Mouse (Mus musculus): ENCODE data around the gene Crocc. TPM values are rescaled to one million over a fixed set of nuclear protein-coding genes. Genes with fewer than 3 reads are reported as not detected.
A peak's percentile ranks its signal among the peaks of the same experiment; 100 is the strongest.

Crocc gene
- polyA plus RNA-seq, 1 experiment from 2014 or later = 5.4 TPM

- ATAC-seq (ENCODE audit: low FRiP score) = no peak
- DNase-seq (ENCODE audit: low spot score) = no peak
- 95% methylated on average over 10 of the region's 10 CpGs for WGBS
- Histone ChIP-seq H3K4me1 (replicated peaks; ENCODE audit: control insufficient read depth, insufficient read depth, low read length) (peaks cover 24% of the 10 kb centered on the region), H3K27me3 (ENCODE audit: control insufficient read depth, insufficient read depth, low read length) (no peaks in the 10 kb centered on the region), H3K27ac (no peak overlapping the region), H3K9me3 (ENCODE audit: control insufficient read depth, low read length) (no peaks in the 10 kb centered on the region), H3K4me2 (replicated peaks) (no peak overlapping the region), H3K9ac (no peak overlapping the region), H3K4me3 (replicated peaks; ENCODE audit: low read length) (no peak overlapping the region), H3K36me3 (replicated peaks; ENCODE audit: control insufficient read depth, insufficient read depth) (no peaks in the 10 kb centered on the region; the same call in 1 of the 2 replicates)
Measured at GRCm38 (mm10) chr4:141056970-141057369, 3.4 kb downstream of the Crocc start.

- DNase-seq (ENCODE audit: low spot score) = peak; percentile 62
- ATAC-seq (ENCODE audit: low FRiP score) = peak; percentile 47
- no peaks in the 10 kb centered on the region for H3K27me3 ChIP-seq (ENCODE audit: control insufficient read depth, insufficient read depth, low read length)
- H3K9me3 ChIP-seq (ENCODE audit: control insufficient read depth, low read length) = no peaks in the 10 kb centered on the region
- peak overlapping the region; percentile 46 for H3K9ac ChIP-seq
- no peaks in the 10 kb centered on the region; the same call in 1 of the 2 replicates for H3K36me3 ChIP-seq (replicated peaks; ENCODE audit: control insufficient read depth, insufficient read depth)
- H3K27ac ChIP-seq = peak overlapping the region; percentile 86
- H3K4me1 ChIP-seq (replicated peaks; ENCODE audit: control insufficient read depth, insufficient read depth, low read length) = peaks cover 32% of the 10 kb centered on the region
- 24% methylated on average over 17 of the region's 17 CpGs for WGBS
- 0 out of 2 replicates have a peak overlapping the region, but pooled peaks have one; percentile 10 for H3K4me3 ChIP-seq (replicated peaks; ENCODE audit: low read length)
- peak overlapping the region; percentile 48 for H3K4me2 ChIP-seq (replicated peaks)
Measured at GRCm38 (mm10) chr4:141053568-141054161, 6.7 kb downstream of the Crocc start.

- H3K9ac ChIP-seq = peak overlapping the region; percentile 46; the same call in 1 of the 2 replicates
- H3K36me3 ChIP-seq (replicated peaks; ENCODE audit: control insufficient read depth, insufficient read depth) = no peaks in the 10 kb centered on the region; the same call in 1 of the 2 replicates
- H3K4me2 ChIP-seq (replicated peaks) = peak overlapping the region; percentile 48
- H3K4me3 ChIP-seq (replicated peaks; ENCODE audit: low read length) = 0 out of 2 replicates have a peak overlapping the region, but pooled peaks have one; percentile 10
- DNase-seq (ENCODE audit: low spot score) = no peak
- H3K27me3 ChIP-seq (ENCODE audit: control insufficient read depth, insufficient read depth, low read length) = no peaks in the 10 kb centered on the region
- 49% methylated on average over 8 of the region's 8 CpGs for WGBS
- H3K9me3 ChIP-seq (ENCODE audit: control insufficient read depth, low read length) = no peaks in the 10 kb centered on the region
- peak overlapping the region; percentile 86 for H3K27ac ChIP-seq
- ATAC-seq (ENCODE audit: low FRiP score) = no peak; the same call in 1 of the 2 replicates
- H3K4me1 ChIP-seq (replicated peaks; ENCODE audit: control insufficient read depth, insufficient read depth, low read length) = peaks cover 37% of the 10 kb centered on the region
Measured at GRCm38 (mm10) chr4:141053138-141053537, 7.2 kb downstream of the Crocc start.

DNA sequence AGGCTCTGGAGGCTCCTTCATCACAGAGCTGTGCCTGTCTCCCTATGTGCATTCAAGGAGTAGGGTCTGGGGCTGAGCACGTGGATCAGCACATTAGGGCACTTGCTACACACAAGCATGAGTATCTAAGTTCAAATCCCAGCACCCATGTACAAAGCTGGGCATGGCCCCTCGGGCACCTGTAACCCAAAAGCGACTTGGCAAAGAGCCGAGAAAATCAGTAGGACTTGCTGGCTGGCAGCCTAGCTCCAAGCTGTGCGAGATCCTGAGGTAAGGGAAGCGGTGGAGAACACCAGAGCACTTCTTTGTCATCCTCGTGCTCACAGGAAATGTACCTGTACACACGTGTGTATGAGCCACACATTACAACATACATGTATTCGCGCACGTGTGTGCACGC is 7.9 kb downstream of the Crocc start:
- H3K9ac ChIP-seq = no peak overlapping the region
- WGBS = 80% methylated on average over 12 of the region's 12 CpGs
- no peak overlapping the region for H3K4me2 ChIP-seq (replicated peaks)
- H3K36me3 ChIP-seq (replicated peaks; ENCODE audit: control insufficient read depth, insufficient read depth) = no peaks in the 10 kb centered on the region; the same call in 1 of the 2 replicates
- no peak overlapping the region for H3K4me3 ChIP-seq (replicated peaks; ENCODE audit: low read length)
- H3K27me3 ChIP-seq (ENCODE audit: control insufficient read depth, insufficient read depth, low read length) = no peaks in the 10 kb centered on the region
- ATAC-seq (ENCODE audit: low FRiP score) (no peak), DNase-seq (ENCODE audit: low spot score) (no peak)
- no peaks in the 10 kb centered on the region for H3K9me3 ChIP-seq (ENCODE audit: control insufficient read depth, low read length)
- H3K4me1 ChIP-seq (replicated peaks; ENCODE audit: control insufficient read depth, insufficient read depth, low read length) = peaks cover 37% of the 10 kb centered on the region
- H3K27ac ChIP-seq = no peak overlapping the region

DNA sequence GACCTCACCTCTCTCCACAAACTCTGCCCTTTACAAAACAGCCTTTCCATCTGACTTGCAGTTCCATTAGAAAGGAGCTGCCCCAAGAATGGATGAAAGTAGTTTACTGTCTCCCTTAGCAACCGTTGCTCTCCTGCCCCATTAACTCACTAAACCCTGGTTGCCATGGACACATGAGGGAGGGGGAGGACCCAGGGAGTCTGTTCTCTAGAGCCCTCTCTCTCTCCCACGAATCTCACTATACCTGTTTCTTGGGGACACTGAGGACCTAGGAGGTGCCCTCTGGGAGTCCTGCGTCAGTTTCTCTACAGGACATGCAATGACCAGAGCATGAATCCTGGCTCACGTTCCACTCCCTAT is 10.9 kb downstream of the Crocc start:
- DNase-seq (ENCODE audit: low spot score) = peak; percentile 87
- peak overlapping the region; percentile 49 for H3K9ac ChIP-seq
- peak overlapping the region; percentile 35 for H3K4me2 ChIP-seq (replicated peaks)
- 0 out of 2 replicates have a peak, but pooled peaks cover 6% of the 10 kb centered on the region for H3K36me3 ChIP-seq (replicated peaks; ENCODE audit: control insufficient read depth, insufficient read depth)
- H3K4me3 ChIP-seq (replicated peaks; ENCODE audit: low read length) = no peak overlapping the region
- WGBS = 16% methylated on average over 4 of the region's 4 CpGs
- no peaks in the 10 kb centered on the region for H3K9me3 ChIP-seq (ENCODE audit: control insufficient read depth, low read length)
- no peaks in the 10 kb centered on the region for H3K27me3 ChIP-seq (ENCODE audit: control insufficient read depth, insufficient read depth, low read length)
- ATAC-seq (ENCODE audit: low FRiP score) = peak; percentile 71
- H3K27ac ChIP-seq = peak overlapping the region; percentile 95
- H3K4me1 ChIP-seq (replicated peaks; ENCODE audit: control insufficient read depth, insufficient read depth, low read length) = peaks cover 37% of the 10 kb centered on the region

- Histone ChIP-seq H3K27ac (peak overlapping the region; percentile 95), H3K4me2 (replicated peaks) (peak overlapping the region; percentile 35), H3K4me3 (replicated peaks; ENCODE audit: low read length) (no peak overlapping the region), H3K9ac (peak overlapping the region; percentile 49), H3K4me1 (replicated peaks; ENCODE audit: control insufficient read depth, insufficient read depth, low read length) (peaks cover 34% of the 10 kb centered on the region), H3K36me3 (replicated peaks; ENCODE audit: control insufficient read depth, insufficient read depth) (0 out of 2 replicates have a peak, but pooled peaks cover 6% of the 10 kb centered on the region), H3K9me3 (ENCODE audit: control insufficient read depth, low read length) (no peaks in the 10 kb centered on the region), H3K27me3 (ENCODE audit: control insufficient read depth, insufficient read depth, low read length) (no peaks in the 10 kb centered on the region)
- DNase-seq (ENCODE audit: low spot score) (peak; percentile 48), ATAC-seq (ENCODE audit: low FRiP score) (peak; percentile 25)
- 22% methylated on average over 17 of the region's 17 CpGs for WGBS
Measured at GRCm38 (mm10) chr4:141048810-141049475, 11.4 kb downstream of the Crocc start.

DNA sequence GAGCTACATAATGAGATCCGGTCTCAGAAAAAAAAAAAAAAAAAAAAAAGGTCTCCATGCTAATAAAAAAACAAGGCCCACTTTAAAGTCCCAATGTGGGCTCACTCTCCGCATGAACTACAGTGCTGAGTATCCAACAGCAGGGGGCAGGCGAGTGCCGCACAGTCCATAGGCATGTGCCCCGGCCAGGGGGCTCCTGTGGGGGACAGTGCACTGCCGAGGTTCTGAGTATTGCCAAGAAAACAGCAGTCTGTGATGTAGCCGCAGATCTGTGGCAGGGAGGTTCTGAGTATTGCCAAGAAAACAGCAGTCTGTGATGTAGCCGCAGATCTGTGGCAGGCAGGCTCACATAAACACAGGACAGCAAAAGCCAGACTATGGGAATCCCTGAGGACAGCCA is 15.5 kb downstream of the Crocc start:
- H3K4me3 ChIP-seq (replicated peaks; ENCODE audit: low read length) = no peak overlapping the region
- H3K27ac ChIP-seq = 0 out of 2 replicates have a peak overlapping the region, but pooled peaks have one; percentile 17
- H3K9me3 ChIP-seq (ENCODE audit: control insufficient read depth, low read length) = no peaks in the 10 kb centered on the region
- no peaks in the 10 kb centered on the region for H3K27me3 ChIP-seq (ENCODE audit: control insufficient read depth, insufficient read depth, low read length)
- no peak overlapping the region for H3K4me2 ChIP-seq (replicated peaks)
- 14% methylated on average over 8 of the region's 8 CpGs for WGBS
- H3K9ac ChIP-seq = no peak overlapping the region
- H3K4me1 ChIP-seq (replicated peaks; ENCODE audit: control insufficient read depth, insufficient read depth, low read length) = peaks cover 17% of the 10 kb centered on the region
- ATAC-seq (ENCODE audit: low FRiP score) = 0 out of 2 replicates have a peak, but pooled peaks have one; percentile 29
- peak; percentile 77 for DNase-seq (ENCODE audit: low spot score)
- peaks cover 24% of the 10 kb centered on the region for H3K36me3 ChIP-seq (replicated peaks; ENCODE audit: control insufficient read depth, insufficient read depth)

- no peak overlapping the region for H3K4me2 ChIP-seq (replicated peaks)
- no peaks in the 10 kb centered on the region for H3K9me3 ChIP-seq (ENCODE audit: control insufficient read depth, low read length)
- ATAC-seq (ENCODE audit: low FRiP score) = no peak
- H3K27me3 ChIP-seq (ENCODE audit: control insufficient read depth, insufficient read depth, low read length) = no peaks in the 10 kb centered on the region
- H3K4me3 ChIP-seq (replicated peaks; ENCODE audit: low read length) = no peak overlapping the region
- peaks cover 48% of the 10 kb centered on the region for H3K36me3 ChIP-seq (replicated peaks; ENCODE audit: control insufficient read depth, insufficient read depth)
- H3K9ac ChIP-seq = no peak overlapping the region
- no peak for DNase-seq (ENCODE audit: low spot score)
- H3K27ac ChIP-seq = no peak overlapping the region
- H3K4me1 ChIP-seq (replicated peaks; ENCODE audit: control insufficient read depth, insufficient read depth, low read length) = no peaks in the 10 kb centered on the region
- WGBS = 51% methylated on average over 12 of the region's 12 CpGs
Measured at GRCm38 (mm10) chr4:141041117-141041516, 19.2 kb downstream of the Crocc start.
